Mouse (Mus musculus) left cerebral cortex, adult 2 months (tissue): ENCODE measurements around the gene Rgs11. TPM values are rescaled to one million over a fixed set of nuclear protein-coding genes. Genes with fewer than 3 reads are reported as not detected.

Experiments
- DNase-seq, 2 experiments: peaks; one replicate each; pipeline ENCODE4 v3.0.0; 2021 to 2022; ENCODE audit warnings: low spot score in 2 of 2, mixed read lengths in 1 of 2; ENCODE audit errors: extremely low spot score in 1 of 2
- H3K27ac ChIP-seq: fragments of 200-600 bp; 2 replicates; pipeline ENCODE4 v1.8.1; 2022
- H3K4me3 ChIP-seq: fragments of 200-600 bp; 2 replicates; pipeline ENCODE4 v1.8.1; 2022
- CTCF ChIP-seq: fragments of 200-600 bp; IDR thresholded peaks from 2 replicates; pipeline ENCODE4 v1.8.1; 2022; ENCODE audit warnings: antibody characterized with exemption, mild to moderate bottlenecking, moderate library complexity
- intact Hi-C: fragments of 180-260 bp; cut with DNase I; formaldehyde crosslinking; loops from one replicate; pipeline ENCODE4 v1.15.1; 2025
- total RNA-seq, 2 experiments: library from RNA; stranded (reverse); gene quantifications; 2 replicates each; pipeline ENCODE4 v1.2.3; 2021

Gene Rgs11
- total RNA-seq, 2 experiments from 2014 or later, result 41.9 to 52.7 TPM

DNA sequence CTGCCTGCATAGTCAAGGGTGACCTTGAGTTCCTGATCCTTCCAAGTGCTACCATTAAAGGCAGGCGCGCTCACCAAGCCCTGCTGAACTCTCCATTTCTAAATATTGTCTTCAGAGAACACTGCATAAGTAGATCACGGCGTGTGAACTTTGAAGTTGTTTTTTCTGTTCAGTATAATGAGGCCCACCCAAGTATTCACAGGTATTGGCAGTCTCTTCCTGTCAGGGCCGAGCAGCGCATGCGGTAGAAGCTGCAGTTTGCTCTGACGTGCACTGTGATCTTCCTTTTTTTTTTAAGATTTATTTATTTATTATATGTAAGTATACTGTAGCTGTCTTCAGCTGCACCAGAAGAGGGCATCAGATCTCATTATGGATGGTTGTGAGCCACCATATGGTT lies 31.6 kb downstream of the Rgs11 start:
- DNase-seq, result no peak
- Histone ChIP-seq H3K27ac (no peak overlapping the region), H3K4me3 (no peak overlapping the region)
- TF ChIP-seq CTCF, result no peak
- intact Hi-C loops, result no loop called here

DNA sequence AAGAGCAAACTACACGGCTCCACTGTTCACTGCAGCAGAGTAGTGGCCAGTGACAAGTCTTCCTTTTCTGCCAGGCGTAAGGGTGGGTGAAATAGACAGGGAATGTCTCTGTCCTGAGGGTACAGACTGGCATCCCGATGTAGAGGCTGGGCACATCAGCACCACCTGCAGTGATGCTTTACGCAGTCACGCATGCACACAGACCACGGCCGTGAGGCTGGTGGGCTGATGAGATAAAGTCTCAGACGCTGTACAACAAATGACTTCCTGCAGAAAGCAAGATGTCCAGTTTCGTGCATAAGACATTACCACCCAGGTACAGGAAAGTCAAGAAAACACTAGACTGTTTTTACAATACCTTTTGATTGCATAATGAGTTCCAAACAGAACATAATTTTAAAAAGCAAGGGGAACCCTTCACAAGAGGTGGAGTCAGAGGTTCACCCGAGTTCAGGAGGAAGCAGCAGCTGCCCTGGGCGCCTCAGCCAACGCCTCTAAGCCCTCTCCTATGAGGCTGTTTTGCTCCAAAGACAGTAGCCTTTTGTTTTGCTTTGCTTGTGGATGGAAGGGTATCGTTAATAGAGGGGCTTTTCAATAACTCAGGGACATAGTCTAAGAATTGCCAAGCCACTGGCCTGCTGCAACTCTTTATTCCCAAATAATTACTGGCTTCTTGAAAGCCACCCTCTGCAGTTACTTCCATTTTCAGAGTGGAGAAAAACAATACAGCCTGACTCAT lies 32.5 kb downstream of the Rgs11 start:
- intact Hi-C loops, result no loop called here
- peak overlapping the region; percentile 2 for H3K27ac ChIP-seq

DNA sequence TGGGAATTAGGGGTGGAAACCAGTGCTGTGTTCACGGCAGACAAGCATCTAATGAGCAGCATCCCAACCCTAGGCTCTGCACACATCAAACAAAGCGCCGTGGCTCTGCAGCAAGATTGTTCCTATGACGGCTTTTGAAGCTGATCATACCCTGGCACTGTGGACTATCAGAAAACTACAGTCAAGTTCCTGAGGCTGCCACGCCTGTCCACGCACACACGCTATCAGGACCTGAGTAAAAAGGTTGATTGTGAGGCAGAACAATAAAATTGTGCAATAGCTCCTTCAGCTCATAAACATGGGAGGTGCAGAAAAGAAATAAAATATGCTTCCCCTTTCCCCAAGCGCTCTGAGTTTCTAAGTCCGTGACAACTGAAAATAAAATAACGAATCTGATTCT lies 34.9 kb downstream of the Rgs11 start:
- Histone ChIP-seq H3K27ac (no peak overlapping the region), H3K4me3 (no peak overlapping the region)
- intact Hi-C loops, result no loop called here
- TF ChIP-seq CTCF, result no peak
- DNase-seq, result no peak

More for the DNA sequence above, 32.5 kb downstream of the Rgs11 start:
- TF ChIP-seq CTCF, result no peak
- no peak for DNase-seq
- H3K4me3 ChIP-seq, result no peak overlapping the region

DNA sequence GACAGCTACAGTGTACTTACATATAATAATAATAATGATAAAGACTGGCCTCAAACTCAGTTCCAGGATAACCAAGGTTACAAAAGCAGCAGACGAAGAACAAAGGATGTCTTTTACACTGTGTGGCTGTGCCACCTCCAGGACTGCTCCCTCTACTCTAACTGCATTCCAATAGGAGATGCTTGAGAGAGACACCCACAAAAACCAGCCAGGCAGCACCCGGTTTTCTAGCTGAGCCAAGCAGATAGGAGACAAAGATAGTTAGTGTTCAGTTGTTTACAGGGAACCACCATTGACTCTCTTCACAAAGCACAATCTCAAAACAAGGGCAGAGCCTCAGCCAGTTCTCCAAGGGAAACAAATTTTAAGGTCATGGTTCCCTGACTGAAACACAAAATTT lies 36.8 kb downstream of the Rgs11 start:
- TF ChIP-seq CTCF, result no peak
- Histone ChIP-seq H3K4me3 (no peak overlapping the region), H3K27ac (peak overlapping the region; percentile 57; the same call in 1 of the 2 replicates)
- no peak for DNase-seq
- intact Hi-C loops, result no loop called here

DNA sequence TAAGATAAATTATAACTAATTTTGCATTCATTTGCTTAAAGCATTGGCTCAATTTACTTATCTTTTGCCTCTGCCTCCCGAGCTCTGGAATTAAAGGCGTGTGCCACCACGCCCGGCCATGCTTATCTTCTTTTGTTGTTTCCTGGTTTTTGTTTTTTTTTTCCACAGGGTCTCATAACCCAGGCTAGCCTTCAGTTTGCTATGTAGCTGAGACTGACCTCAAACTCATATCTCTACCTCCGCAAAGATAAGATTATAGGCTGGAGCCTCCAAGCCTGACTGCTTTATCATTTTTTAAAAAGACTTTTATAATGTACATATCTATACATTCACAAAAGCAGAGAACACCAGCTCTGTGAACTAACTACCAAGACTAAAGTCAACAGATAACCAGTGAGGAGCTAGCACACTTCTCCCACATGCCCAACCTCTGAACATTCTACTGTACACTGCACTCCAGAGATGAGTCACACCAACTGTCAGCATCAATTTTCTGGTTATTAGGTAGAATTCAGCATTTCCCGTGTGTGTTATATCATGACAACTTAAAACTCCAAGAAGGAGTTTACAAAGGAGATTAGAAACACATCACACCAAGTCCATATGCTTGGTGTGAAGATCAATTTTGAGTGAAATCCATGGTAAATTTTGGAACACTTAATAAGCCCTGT lies 37.5 kb downstream of the Rgs11 start:
- intact Hi-C loops, result loop anchor here (5.0 kb wide), 1 partner anchor 118 kb away; the partner anchor contains the start of gene Mrpl28
- no peak overlapping the region for H3K4me3 ChIP-seq
- DNase-seq, result no peak
- no peak for TF ChIP-seq CTCF
- H3K27ac ChIP-seq, result peak overlapping the region; percentile 57; the same call in 1 of the 2 replicates

DNA sequence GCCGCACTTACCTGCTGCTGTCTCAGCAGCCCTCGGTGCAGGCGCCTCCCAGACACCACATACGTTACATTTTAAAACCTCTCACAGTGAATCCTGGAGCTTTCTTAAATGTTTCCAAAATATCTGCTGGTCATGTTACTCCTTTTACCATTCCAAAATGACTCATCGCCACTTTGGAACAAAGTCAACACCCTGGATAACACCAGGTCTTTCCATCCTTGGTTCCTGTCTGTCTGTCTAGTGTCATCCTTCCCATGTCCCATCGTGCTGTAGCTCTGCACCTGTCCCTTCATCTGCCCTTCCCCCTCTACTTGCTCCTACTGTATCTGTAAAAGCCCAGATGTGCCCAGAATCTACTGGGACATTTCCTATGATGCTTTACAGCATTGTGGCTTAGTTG lies 38.2 kb downstream of the Rgs11 start:
- no peak overlapping the region for H3K4me3 ChIP-seq
- H3K27ac ChIP-seq, result no peak overlapping the region
- no peak for TF ChIP-seq CTCF
- intact Hi-C loops, result loop anchor here (5.0 kb wide), 1 partner anchor 119 kb away; the partner anchor contains the start of gene Mrpl28
- no peak for DNase-seq

DNA sequence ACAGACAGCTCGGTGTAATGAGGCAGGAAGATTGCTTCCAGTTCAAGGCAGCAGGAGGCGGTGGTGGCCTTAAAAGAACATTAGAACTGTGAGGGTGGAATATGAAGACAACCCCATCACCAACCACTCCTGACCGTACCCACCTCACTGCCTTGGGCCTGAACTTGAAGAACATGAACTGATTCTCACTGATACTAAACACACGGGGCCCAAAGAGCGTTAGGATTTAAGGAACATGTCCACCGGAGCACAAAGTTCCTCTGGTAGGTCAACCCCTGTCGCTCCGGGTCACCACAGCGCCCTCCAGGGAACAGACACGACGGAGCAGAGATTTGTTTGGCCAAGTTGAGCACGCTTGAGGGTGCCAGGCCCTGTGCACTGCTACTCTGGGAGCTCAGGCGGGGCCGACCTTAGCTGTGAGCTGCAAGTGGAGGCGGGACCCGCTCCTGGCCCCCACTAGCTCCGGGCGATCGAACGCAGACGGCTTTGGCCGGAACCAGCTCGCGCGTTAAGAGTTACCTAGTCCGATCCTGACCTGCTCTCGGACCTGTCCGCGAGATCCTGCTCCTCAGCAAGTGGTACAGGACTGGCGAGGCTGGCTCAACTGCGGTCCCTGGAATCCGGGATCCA lies 40.8 kb downstream of the Rgs11 start:
- intact Hi-C loops, result loop anchor here (2.0 to 5.0 kb wide), 3 partner anchors 41 to 121 kb away; partner anchors contain the start of genes Axin1, Mrpl28 and Rgs11
- peak in 1 of 2 experiments; percentile 61 for DNase-seq
- Histone ChIP-seq H3K4me3 (peak overlapping the region; percentile 81), H3K27ac (peak overlapping the region; percentile 87)
- peak; percentile 33 for TF ChIP-seq CTCF

DNA sequence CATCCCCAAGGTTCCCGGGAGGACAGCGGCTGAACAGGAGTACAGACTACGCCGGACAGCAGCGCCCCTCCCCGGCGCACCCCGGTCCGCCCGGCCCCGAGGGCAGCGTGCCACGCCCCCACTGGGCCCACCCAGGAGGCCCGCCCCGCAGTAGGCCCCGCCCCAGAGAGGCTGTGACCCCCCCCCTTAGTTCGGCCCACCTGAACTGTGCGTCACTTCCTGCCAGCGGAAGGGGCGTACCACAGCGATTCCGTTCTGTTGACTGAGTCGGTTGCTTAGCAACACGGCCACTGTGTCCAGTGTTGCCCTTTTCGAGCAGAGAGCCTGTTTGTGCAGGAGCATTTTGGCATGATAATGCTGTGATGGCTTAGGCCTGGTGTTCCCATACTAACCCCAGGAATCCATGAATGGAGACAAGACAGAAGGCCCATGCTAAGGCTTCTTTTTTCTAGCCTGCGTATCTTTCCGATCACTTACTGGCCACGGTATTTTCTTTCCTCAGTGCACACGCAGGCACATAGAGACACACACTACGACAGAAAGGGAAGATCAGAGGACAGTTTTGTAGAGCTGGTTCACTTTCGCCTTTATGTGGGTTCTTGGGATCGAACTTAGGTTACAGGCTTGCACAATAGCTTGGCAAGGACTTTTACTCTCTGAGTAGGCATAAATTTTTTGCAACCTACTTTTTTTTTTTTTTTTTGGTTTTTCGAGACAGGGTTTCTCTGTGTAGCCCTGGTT lies 41.5 kb downstream of the Rgs11 start, which contains the start of gene Fam234a:
Gene Fam234a, minus strand, starts transcription at position 142 of the 741 bp plus-strand sequence.
- DNase-seq, result peak; percentile 88 to 90
- intact Hi-C loops, result loop anchor here (2.0 to 5.0 kb wide), 2 partner anchors 41 to 122 kb away; partner anchors contain the start of genes Mrpl28 and Rgs11
- no peak; the same call in 1 of the 2 replicates for TF ChIP-seq CTCF
- Histone ChIP-seq H3K27ac (peak within 1 kb of the TSS; percentile 91), H3K4me3 (peak within 1 kb of the TSS; percentile 81)

DNA sequence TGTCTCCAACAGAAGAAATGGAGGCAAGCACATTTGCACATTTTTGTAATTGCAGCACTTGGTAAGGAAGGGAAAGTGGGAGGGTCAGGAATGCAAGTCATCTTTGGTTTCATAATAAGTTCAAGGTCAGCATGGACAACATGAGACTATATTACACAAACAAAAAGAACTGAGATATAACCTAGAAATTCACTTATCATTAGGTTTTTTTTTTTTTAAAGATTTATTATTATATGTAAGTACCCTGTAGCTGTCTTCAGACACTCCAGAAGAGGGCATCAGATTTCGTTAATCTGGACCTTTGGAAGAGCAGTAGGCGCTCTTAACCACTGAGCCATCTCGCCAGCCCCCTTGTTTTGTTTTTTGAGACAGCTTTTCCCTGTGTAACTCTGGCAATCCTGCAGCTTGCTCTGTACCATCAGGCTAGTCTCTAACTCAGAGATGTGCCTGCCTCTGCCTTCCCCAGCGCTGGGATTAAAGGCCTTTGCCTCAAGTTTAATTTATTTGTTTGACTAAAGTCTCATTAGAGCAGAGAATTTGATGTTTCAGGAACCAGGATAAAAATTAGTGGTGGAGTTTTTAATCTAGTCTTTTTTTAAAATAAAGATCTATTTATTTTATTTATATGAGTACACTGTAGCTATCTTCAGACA lies 49.3 kb downstream of the Rgs11 start:
- no peak for TF ChIP-seq CTCF
- intact Hi-C loops, result no loop called here
- no peak for DNase-seq
- H3K4me3 ChIP-seq, result peak overlapping the region; percentile 92
- peak overlapping the region; percentile 96 for H3K27ac ChIP-seq

DNA sequence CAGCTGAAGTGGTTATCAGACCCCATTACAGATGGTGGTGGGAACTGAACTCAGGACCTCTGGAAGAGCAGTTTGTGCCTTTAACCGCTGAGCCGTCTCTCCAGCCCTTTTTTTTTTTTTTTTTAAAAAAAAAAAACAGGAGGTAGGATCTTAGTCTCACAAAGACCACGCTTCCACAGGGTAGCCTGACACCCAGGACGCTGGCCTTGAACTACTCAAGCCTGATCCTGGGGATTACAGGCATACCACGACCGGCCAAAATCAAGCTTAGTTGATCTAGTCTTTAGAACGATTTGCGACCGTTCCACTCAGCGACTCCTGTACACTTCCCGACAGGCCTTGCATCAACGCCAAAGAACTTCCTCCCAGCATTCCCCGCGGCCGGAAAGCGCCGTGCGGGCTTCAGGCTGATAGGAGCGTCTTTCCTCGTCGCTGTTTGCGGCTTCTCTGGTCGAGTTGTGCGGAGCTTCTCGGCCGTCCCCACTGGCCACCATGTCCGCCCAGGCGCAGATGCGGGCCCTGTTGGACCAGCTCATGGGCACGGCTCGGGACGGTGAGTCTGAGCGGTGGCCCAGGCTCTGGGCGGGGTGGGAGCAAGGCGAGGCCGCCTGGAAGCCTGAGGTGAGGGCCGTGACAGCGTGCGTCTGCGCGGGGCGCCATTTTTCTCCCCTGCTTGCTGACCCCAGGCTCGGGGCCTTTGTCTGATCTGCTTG lies 49.9 kb downstream of the Rgs11 start, which contains the start of gene Luc7l:
Gene Luc7l, plus strand, starts transcription at position 358 of the 713 bp plus-strand sequence.
- H3K4me3 ChIP-seq, result peak within 1 kb of the TSS; percentile 92
- intact Hi-C loops, result no loop called here
- TF ChIP-seq CTCF, result no peak; the same call in 1 of the 2 replicates
- peak; percentile 93 to 95 for DNase-seq
- H3K27ac ChIP-seq, result peak within 1 kb of the TSS; percentile 96
